Mouse (Mus musculus): ENCODE measurements around the gene Prtg. TPM values are rescaled to one million over a fixed set of nuclear protein-coding genes. Genes with fewer than 3 reads are reported as not detected.

Prtg gene
- polyA plus RNA-seq, 1 experiment from 2014 or later = 1.3 TPM

GRCm38 (mm10) chr9:72871506-72872297, 65.0 kb downstream of the Prtg start:
- ATAC-seq (ENCODE audit: insufficient read depth) = peak; percentile 50; the same call in 1 of the 2 replicates
- WGBS = 12% methylated on average over 13 of the region's 13 CpGs
- no peaks in the 10 kb centered on the region for H3K9me3 ChIP-seq (ENCODE audit: low read depth, low read length)
- peak; percentile 37 for DNase-seq
- H3K27me3 ChIP-seq (ENCODE audit: insufficient read depth, low read length) = no peaks in the 10 kb centered on the region
- no peak overlapping the region for H3K9ac ChIP-seq
- TF ChIP-seq CTCF (IDR thresholded peaks at IDR 0.05; ENCODE audit: low read depth) = no peak
- H3K36me3 ChIP-seq (ENCODE audit: insufficient read depth) = no peaks in the 10 kb centered on the region
- H3K4me2 ChIP-seq = peak overlapping the region; percentile 31
- H3K27ac ChIP-seq (ENCODE audit: low read depth) = no peak overlapping the region
- H3K4me3 ChIP-seq (ENCODE audit: low read depth, low read length) = no peak overlapping the region
- H3K4me1 ChIP-seq (ENCODE audit: insufficient read depth) = peaks cover 10% of the 10 kb centered on the region; the same call in 1 of the 2 replicates

GRCm38 (mm10) chr9:72872298-72873130, 65.8 kb downstream of the Prtg start:
- H3K4me3 ChIP-seq (ENCODE audit: low read depth, low read length) = no peak overlapping the region
- peak overlapping the region; percentile 31; the same call in 1 of the 2 replicates for H3K4me2 ChIP-seq
- WGBS = 20% methylated on average over 8 of the region's 8 CpGs

GRCm38 (mm10) chr9:72875878-72876277, 69.2 kb downstream of the Prtg start:
- no peaks in the 10 kb centered on the region for H3K9me3 ChIP-seq (ENCODE audit: low read depth, low read length)
- H3K27me3 ChIP-seq (ENCODE audit: insufficient read depth, low read length) = no peaks in the 10 kb centered on the region
- no peak for ATAC-seq (ENCODE audit: insufficient read depth)
- peak; percentile 37; the same call in 1 of the 2 replicates for TF ChIP-seq CTCF (IDR thresholded peaks at IDR 0.05; ENCODE audit: low read depth)
- H3K4me2 ChIP-seq = no peak overlapping the region
- no peak for DNase-seq
- 84% methylated on average over 2 of the region's 2 CpGs for WGBS
- no peaks in the 10 kb centered on the region for H3K36me3 ChIP-seq (ENCODE audit: insufficient read depth)
- peaks cover 24% of the 10 kb centered on the region for H3K4me1 ChIP-seq (ENCODE audit: insufficient read depth)
- no peak overlapping the region for H3K27ac ChIP-seq (ENCODE audit: low read depth)
- H3K4me3 ChIP-seq (ENCODE audit: low read depth, low read length) = no peak overlapping the region
- H3K9ac ChIP-seq = no peak overlapping the region

More at GRCm38 (mm10) chr9:72872298-72873130, 65.8 kb downstream of the Prtg start:
- H3K36me3 ChIP-seq (ENCODE audit: insufficient read depth) = no peaks in the 10 kb centered on the region
- no peaks in the 10 kb centered on the region for H3K27me3 ChIP-seq (ENCODE audit: insufficient read depth, low read length)
- H3K9ac ChIP-seq = no peak overlapping the region
- peak overlapping the region; percentile 73 for H3K27ac ChIP-seq (ENCODE audit: low read depth)
- DNase-seq = peak; percentile 63
- peaks cover 10% of the 10 kb centered on the region; the same call in 1 of the 2 replicates for H3K4me1 ChIP-seq (ENCODE audit: insufficient read depth)
- TF ChIP-seq CTCF (IDR thresholded peaks at IDR 0.05; ENCODE audit: low read depth) = no peak
- no peaks in the 10 kb centered on the region for H3K9me3 ChIP-seq (ENCODE audit: low read depth, low read length)
- ATAC-seq (ENCODE audit: insufficient read depth) = peak; percentile 40

GRCm38 (mm10) chr9:72877905-72878304, 71.2 kb downstream of the Prtg start:
- peak; percentile 72 for DNase-seq
- peaks cover 22% of the 10 kb centered on the region for H3K4me1 ChIP-seq (ENCODE audit: insufficient read depth)
- no peak overlapping the region for H3K4me3 ChIP-seq (ENCODE audit: low read depth, low read length)
- H3K9ac ChIP-seq = no peak overlapping the region
- H3K36me3 ChIP-seq (ENCODE audit: insufficient read depth) = no peaks in the 10 kb centered on the region
- peak; percentile 64 for ATAC-seq (ENCODE audit: insufficient read depth)
- TF ChIP-seq CTCF (IDR thresholded peaks at IDR 0.05; ENCODE audit: low read depth) = no peak
- H3K27me3 ChIP-seq (ENCODE audit: insufficient read depth, low read length) = no peaks in the 10 kb centered on the region
- no peaks in the 10 kb centered on the region for H3K9me3 ChIP-seq (ENCODE audit: low read depth, low read length)
- H3K4me2 ChIP-seq = peak overlapping the region; percentile 40; the same call in 1 of the 2 replicates
- WGBS = 14% methylated on average over 11 of the region's 11 CpGs
- 0 out of 2 replicates have a peak overlapping the region, but pooled peaks have one; percentile 0 for H3K27ac ChIP-seq (ENCODE audit: low read depth)

GRCm38 (mm10) chr9:72878656-72879055, 72.0 kb downstream of the Prtg start:
- H3K4me2 ChIP-seq = no peak overlapping the region
- no peak overlapping the region for H3K9ac ChIP-seq
- no peaks in the 10 kb centered on the region for H3K27me3 ChIP-seq (ENCODE audit: insufficient read depth, low read length)
- H3K4me1 ChIP-seq (ENCODE audit: insufficient read depth) = peaks cover 22% of the 10 kb centered on the region
- no peak overlapping the region for H3K27ac ChIP-seq (ENCODE audit: low read depth)
- H3K9me3 ChIP-seq (ENCODE audit: low read depth, low read length) = no peaks in the 10 kb centered on the region
- H3K36me3 ChIP-seq (ENCODE audit: insufficient read depth) = no peaks in the 10 kb centered on the region
- TF ChIP-seq CTCF (IDR thresholded peaks at IDR 0.05; ENCODE audit: low read depth) = no peak
- DNase-seq = peak; percentile 26
- H3K4me3 ChIP-seq (ENCODE audit: low read depth, low read length) = no peak overlapping the region
- WGBS = 29% methylated on average over 6 of the region's 6 CpGs
- no peak for ATAC-seq (ENCODE audit: insufficient read depth)

- H3K4me1 ChIP-seq (ENCODE audit: insufficient read depth) = peaks cover 22% of the 10 kb centered on the region
- 73% methylated on average over 3 of the region's 3 CpGs for WGBS
- no peak for TF ChIP-seq CTCF (IDR thresholded peaks at IDR 0.05; ENCODE audit: low read depth)
- no peak for ATAC-seq (ENCODE audit: insufficient read depth)
- no peaks in the 10 kb centered on the region for H3K9me3 ChIP-seq (ENCODE audit: low read depth, low read length)
- H3K4me2 ChIP-seq = no peak overlapping the region
- no peak overlapping the region for H3K27ac ChIP-seq (ENCODE audit: low read depth)
- no peaks in the 10 kb centered on the region for H3K27me3 ChIP-seq (ENCODE audit: insufficient read depth, low read length)
- H3K4me3 ChIP-seq (ENCODE audit: low read depth, low read length) = no peak overlapping the region
- DNase-seq = no peak
- H3K36me3 ChIP-seq (ENCODE audit: insufficient read depth) = no peaks in the 10 kb centered on the region
- H3K9ac ChIP-seq = no peak overlapping the region
Measured at GRCm38 (mm10) chr9:72879601-72880000, 72.9 kb downstream of the Prtg start.
